Mouse (Mus musculus): Measurements from ENCODE around the gene Nlrp14. TPM values are rescaled to one million over a fixed set of nuclear protein-coding genes. Genes with fewer than 3 reads are reported as not detected.
"Not testable (repeated sequence)": the region's sequence is repeated elsewhere in the genome, so short reads cannot be mapped to it uniquely, and the experiment has no call there.

Gene Nlrp14
- polyA plus RNA-seq (2016; fragmentation: Nextera tagmentation; extraction: Ambion mirVana), result not detected in 2 replicates

- H3K4me1 ChIP-seq (replicated peaks), result no peaks in the 10 kb centered on the region
- no peak for ATAC-seq (ENCODE audit: insufficient number of reproducible peaks, low FRiP score)
These were observed at the start of gene Nlrp14 for GRCm38 (mm10) chr7:107166690-107167089. Nlrp14 (plus strand) TSS chr7:107166990.

DNA sequence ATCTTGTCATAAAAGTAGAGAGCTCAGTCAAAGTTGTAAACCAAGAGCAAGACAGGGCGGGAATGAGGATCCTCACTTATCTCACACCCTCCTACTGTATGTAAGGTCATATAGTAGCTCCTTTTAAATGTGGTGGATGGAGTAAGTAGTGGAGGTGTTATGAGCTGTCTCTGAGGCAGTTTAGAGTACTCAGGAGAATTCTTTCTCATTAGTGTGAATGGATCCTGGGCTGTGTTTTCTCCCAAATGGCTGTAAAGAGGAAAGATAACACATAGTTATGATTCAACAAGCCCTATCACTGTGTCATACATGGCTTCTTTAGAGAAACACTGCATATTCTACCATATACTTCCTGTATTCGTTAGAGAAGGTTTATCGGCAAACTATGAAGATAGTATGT, 35.8 kb upstream of the Nlrp14 start, which contains the start of gene Olfr715:
Gene Olfr715, minus strand, starts transcription at position 101 of the 400 bp plus-strand sequence.
- 66% methylated on average over 3 of the region's 3 CpGs for WGBS
- H3K4me1 ChIP-seq (replicated peaks); H3K36me3 ChIP-seq; ATAC-seq (ENCODE audit: insufficient number of reproducible peaks, low FRiP score); H3K4me2 ChIP-seq; H3K27me3 ChIP-seq (replicated peaks); H3K27ac ChIP-seq (ENCODE audit: poor library complexity, severe bottlenecking); H3K4me3 ChIP-seq; H3K9ac ChIP-seq; H3K9me3 ChIP-seq (replicated peaks): not testable (repeated sequence)

More at GRCm38 (mm10) chr7:107166690-107167089, at the start of gene Nlrp14:
- H3K4me3 ChIP-seq, result no peak within 1 kb of the TSS
- H3K27ac ChIP-seq (ENCODE audit: poor library complexity, severe bottlenecking), result no peak within 1 kb of the TSS
- no peaks in the 10 kb centered on the region for H3K36me3 ChIP-seq
- 70% methylated on average over 10 of the region's 10 CpGs for WGBS
- H3K9me3 ChIP-seq (replicated peaks), result no peaks in the 10 kb centered on the region
- no peaks in the 10 kb centered on the region for H3K27me3 ChIP-seq (replicated peaks)
- H3K9ac ChIP-seq, result no peak within 1 kb of the TSS
- no peak within 1 kb of the TSS for H3K4me2 ChIP-seq

DNA sequence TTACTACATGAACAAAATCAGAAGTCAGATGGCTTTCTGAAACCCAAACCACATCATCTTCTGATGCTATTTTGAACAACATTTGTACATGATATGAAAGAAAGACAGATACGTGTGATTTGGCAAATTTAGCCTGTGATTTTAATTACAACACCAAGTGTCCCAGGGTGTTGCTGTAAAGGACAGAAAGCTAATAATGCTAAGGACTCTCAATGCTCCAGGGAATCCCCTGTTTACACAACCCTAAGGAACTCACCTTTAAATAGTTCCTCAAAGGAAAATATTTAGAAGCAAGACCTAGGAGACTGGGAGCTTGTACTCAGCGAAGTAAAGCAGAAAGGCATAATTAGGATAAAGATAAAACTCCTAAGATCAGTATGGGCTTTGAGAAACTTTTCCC, 28.8 kb upstream of the Nlrp14 start, which contains the start of gene Olfr716:
Gene Olfr716, plus strand, starts transcription at position 301 of the 400 bp plus-strand sequence.
- not testable (repeated sequence) for H3K36me3 ChIP-seq; H3K27me3 ChIP-seq (replicated peaks); H3K27ac ChIP-seq (ENCODE audit: poor library complexity, severe bottlenecking); H3K9me3 ChIP-seq (replicated peaks); H3K4me1 ChIP-seq (replicated peaks); H3K9ac ChIP-seq; ATAC-seq (ENCODE audit: insufficient number of reproducible peaks, low FRiP score); H3K4me3 ChIP-seq; H3K4me2 ChIP-seq
- 52% methylated on average over 2 of the region's 2 CpGs for WGBS

DNA sequence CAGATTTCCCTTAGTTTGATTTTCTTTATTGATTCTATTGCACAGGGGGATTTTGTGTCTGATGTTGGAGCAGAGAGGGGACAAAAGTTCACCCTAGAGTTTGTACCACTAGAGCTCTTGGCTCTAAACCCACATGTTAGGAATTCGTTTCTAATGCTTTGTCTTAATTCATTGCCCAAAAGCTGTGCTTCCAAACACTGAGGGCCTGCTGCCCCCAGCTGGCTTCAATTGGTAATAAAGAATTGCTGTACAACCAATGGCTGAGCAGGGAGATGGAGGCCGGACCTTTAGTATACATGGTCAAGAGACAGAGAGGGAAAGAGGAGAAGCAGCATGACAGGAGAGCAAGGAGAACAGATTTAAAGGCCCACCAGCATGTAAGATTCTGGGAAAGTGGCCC, 13.6 kb downstream of the Nlrp14 start:
- Histone ChIP-seq H3K4me2 (no peak overlapping the region), H3K27me3 (replicated peaks) (no peaks in the 10 kb centered on the region), H3K4me1 (replicated peaks) (no peaks in the 10 kb centered on the region), H3K4me3 (no peak overlapping the region), H3K36me3 (no peaks in the 10 kb centered on the region), H3K9ac (no peak overlapping the region), H3K27ac (ENCODE audit: poor library complexity, severe bottlenecking) (no peak overlapping the region), H3K9me3 (replicated peaks) (no peaks in the 10 kb centered on the region)
- WGBS, result 38% methylated on average over 2 of the region's 2 CpGs
- no peak for ATAC-seq (ENCODE audit: insufficient number of reproducible peaks, low FRiP score)

DNA sequence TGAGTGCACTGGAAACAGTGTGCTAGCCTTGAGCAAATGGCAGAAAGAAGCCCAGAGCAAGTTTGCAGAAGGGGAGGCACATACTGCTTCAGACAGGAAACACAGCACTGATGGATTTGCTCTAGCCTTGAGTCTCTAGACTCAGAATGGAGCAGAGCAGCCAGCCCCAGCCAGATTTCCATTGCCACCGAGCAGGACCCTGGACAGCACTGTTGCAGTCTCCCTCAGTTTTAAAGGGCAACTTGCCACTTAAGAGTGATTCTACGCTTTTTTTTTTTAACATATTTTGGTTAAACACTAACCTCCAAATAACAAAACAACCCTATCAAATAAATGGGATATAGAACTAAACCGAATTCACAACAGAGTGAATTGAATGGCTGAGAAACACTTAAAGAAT, 35.0 kb downstream of the Nlrp14 start:
- Histone ChIP-seq H3K9me3 (replicated peaks) (no peaks in the 10 kb centered on the region), H3K9ac (no peak overlapping the region), H3K27me3 (replicated peaks) (peaks cover 6% of the 10 kb centered on the region; the same call in 1 of the 2 replicates), H3K36me3 (no peaks in the 10 kb centered on the region), H3K4me1 (replicated peaks) (no peaks in the 10 kb centered on the region), H3K4me3 (no peak overlapping the region), H3K4me2 (no peak overlapping the region), H3K27ac (ENCODE audit: poor library complexity, severe bottlenecking) (no peak overlapping the region)
- ATAC-seq (ENCODE audit: insufficient number of reproducible peaks, low FRiP score), result no peak
- 33% methylated on average over 3 of the region's 3 CpGs for WGBS

DNA sequence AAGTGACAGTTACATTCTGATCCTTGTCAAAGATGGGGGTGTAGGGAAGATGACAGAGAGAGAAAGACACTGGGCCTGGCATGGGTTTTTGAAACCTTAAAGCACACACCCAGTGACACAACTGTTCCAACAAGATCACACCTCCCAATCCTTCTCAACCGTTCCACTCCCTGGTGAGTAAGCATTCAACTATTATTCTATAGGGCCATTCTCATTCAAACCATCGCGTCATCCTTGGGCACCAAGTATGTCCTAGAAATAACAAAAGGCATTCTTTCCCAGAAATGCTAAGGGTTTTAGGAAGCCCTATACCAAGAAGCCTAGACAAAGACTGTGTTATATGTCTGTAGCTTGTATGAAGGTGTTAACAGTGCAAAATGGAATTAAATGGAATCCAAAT, 41.1 kb downstream of the Nlrp14 start:
- H3K36me3 ChIP-seq, result no peaks in the 10 kb centered on the region
- no peak overlapping the region for H3K4me3 ChIP-seq
- ATAC-seq (ENCODE audit: insufficient number of reproducible peaks, low FRiP score), result no peak
- WGBS, result 85% methylated on average over 3 of the region's 3 CpGs
- H3K27ac ChIP-seq (ENCODE audit: poor library complexity, severe bottlenecking), result no peak overlapping the region
- peaks cover 51% of the 10 kb centered on the region for H3K27me3 ChIP-seq (replicated peaks)
- no peaks in the 10 kb centered on the region; the same call in 1 of the 2 replicates for H3K4me1 ChIP-seq (replicated peaks)
- no peak overlapping the region for H3K9ac ChIP-seq
- no peak overlapping the region for H3K4me2 ChIP-seq
- H3K9me3 ChIP-seq (replicated peaks), result peaks cover 16% of the 10 kb centered on the region

GRCm38 (mm10) chr7:107209204-107209860, 42.5 kb downstream of the Nlrp14 start, which contains the start of gene Rbmxl2:
Rbmxl2 (plus strand) TSS chr7:107209445.
- ATAC-seq (ENCODE audit: insufficient number of reproducible peaks, low FRiP score), result no peak
- H3K9me3 ChIP-seq (replicated peaks), result peaks cover 16% of the 10 kb centered on the region
- H3K4me2 ChIP-seq, result peak within 1 kb of the TSS; percentile 43
- H3K4me3 ChIP-seq, result peak within 1 kb of the TSS; percentile 30
- WGBS, result 30% methylated on average over 66 of the region's 70 CpGs
- H3K27ac ChIP-seq (ENCODE audit: poor library complexity, severe bottlenecking), result no peak within 1 kb of the TSS
- H3K4me1 ChIP-seq (replicated peaks), result no peaks in the 10 kb centered on the region; the same call in 1 of the 2 replicates
- peaks cover 51% of the 10 kb centered on the region for H3K27me3 ChIP-seq (replicated peaks)
- no peak within 1 kb of the TSS for H3K9ac ChIP-seq
- H3K36me3 ChIP-seq, result no peaks in the 10 kb centered on the region

GRCm38 (mm10) chr7:107210126-107210576, 43.4 kb downstream of the Nlrp14 start:
- no peak overlapping the region for H3K27ac ChIP-seq (ENCODE audit: poor library complexity, severe bottlenecking)
- peak overlapping the region; percentile 30 for H3K4me3 ChIP-seq
- 18% methylated on average over 77 of the region's 77 CpGs for WGBS
- peaks cover 55% of the 10 kb centered on the region for H3K27me3 ChIP-seq (replicated peaks)
- no peaks in the 10 kb centered on the region; the same call in 1 of the 2 replicates for H3K4me1 ChIP-seq (replicated peaks)
- H3K36me3 ChIP-seq, result no peaks in the 10 kb centered on the region
- ATAC-seq (ENCODE audit: insufficient number of reproducible peaks, low FRiP score), result peak; percentile 18; the same call in 1 of the 2 replicates
- no peak overlapping the region for H3K9ac ChIP-seq
- peak overlapping the region; percentile 43 for H3K4me2 ChIP-seq
- H3K9me3 ChIP-seq (replicated peaks), result peaks cover 16% of the 10 kb centered on the region

DNA sequence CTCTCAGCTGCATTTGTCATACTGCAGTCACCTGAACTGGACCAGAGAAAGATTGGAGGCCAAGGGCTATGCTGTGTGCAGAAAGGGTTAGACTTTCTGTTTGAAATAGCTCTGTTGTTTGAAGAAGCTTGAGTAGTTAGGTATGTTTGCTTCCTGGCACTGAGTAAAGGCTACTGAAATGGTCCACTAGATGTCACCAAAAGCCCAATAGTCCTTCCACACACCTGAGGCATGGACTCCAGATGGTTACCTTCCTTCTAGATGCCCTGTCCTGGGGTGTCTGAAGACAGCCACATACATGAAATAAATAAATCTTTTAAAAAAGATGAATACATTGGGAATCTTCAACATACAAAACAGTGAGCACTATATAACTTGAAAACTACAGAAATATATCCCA, 48.9 kb downstream of the Nlrp14 start:
- H3K4me3 ChIP-seq, result no peak overlapping the region
- H3K9me3 ChIP-seq (replicated peaks), result no peaks in the 10 kb centered on the region
- H3K4me2 ChIP-seq, result no peak overlapping the region
- no peaks in the 10 kb centered on the region for H3K36me3 ChIP-seq
- ATAC-seq (ENCODE audit: insufficient number of reproducible peaks, low FRiP score), result no peak
- H3K4me1 ChIP-seq (replicated peaks), result no peaks in the 10 kb centered on the region
- no peak overlapping the region for H3K9ac ChIP-seq
- H3K27me3 ChIP-seq (replicated peaks), result peaks cover 18% of the 10 kb centered on the region
- H3K27ac ChIP-seq (ENCODE audit: poor library complexity, severe bottlenecking), result no peak overlapping the region

- ATAC-seq (ENCODE audit: insufficient number of reproducible peaks, low FRiP score), result no peak
- Histone ChIP-seq H3K9ac (no peak overlapping the region), H3K4me3 (no peak overlapping the region), H3K27ac (ENCODE audit: poor library complexity, severe bottlenecking) (no peak overlapping the region), H3K9me3 (replicated peaks) (no peaks in the 10 kb centered on the region), H3K36me3 (no peaks in the 10 kb centered on the region), H3K4me2 (no peak overlapping the region), H3K4me1 (replicated peaks) (no peaks in the 10 kb centered on the region), H3K27me3 (replicated peaks) (peaks cover 8% of the 10 kb centered on the region)
- 57% methylated on average over 2 of the region's 2 CpGs for WGBS
These were observed 50.1 kb downstream of the Nlrp14 start for GRCm38 (mm10) chr7:107216845-107217244.

GRCm38 (mm10) chr7:107236854-107237253, 70.1 kb downstream of the Nlrp14 start:
- H3K36me3 ChIP-seq, result no peaks in the 10 kb centered on the region

More at GRCm38 (mm10) chr7:107236854-107237253, 70.1 kb downstream of the Nlrp14 start:
- Histone ChIP-seq H3K4me1 (replicated peaks) (no peaks in the 10 kb centered on the region), H3K4me2 (no peak overlapping the region), H3K27me3 (replicated peaks) (no peaks in the 10 kb centered on the region), H3K27ac (ENCODE audit: poor library complexity, severe bottlenecking) (no peak overlapping the region), H3K9ac (no peak overlapping the region), H3K4me3 (no peak overlapping the region), H3K9me3 (replicated peaks) (no peaks in the 10 kb centered on the region)
- no peak for ATAC-seq (ENCODE audit: insufficient number of reproducible peaks, low FRiP score)
- WGBS, result 56% methylated on average over 3 of the region's 3 CpGs

Measured in heart, embryonic 12.5 days (tissue).